Comparison of ENCODE assay signal across 22 mouse cellular contexts in genomic region chr16:95127616-95128015, GRCm38 (mm10).
A peak's percentile ranks its signal among the peaks of the same experiment; 100 is the strongest.
DNase-seq lines count a peak whose midpoint lies in the region; ATAC-seq and TF ChIP-seq lines count a peak whose summit lies in the region.
"Had no signal": no experiment of that assay in that cellular context is flagged by ENCODE, and none has a peak within 500 bp of the region (broad histone marks: within the 10 kb centered on the region; RNA-seq: fewer than 3 reads in every experiment).

No protein-coding gene starts in this region.

- TF ChIP-seq POLR2A in myocyte (IDR thresholded peaks at IDR 0.05; ENCODE audit: insufficient read length, low read depth) = no peak

- DNase-seq in embryo, embryonic 9.5 days (ENCODE audit: extremely low spot score) = peak; percentile 23
- DNase-seq in embryo, embryonic 11 days = no peak
- peak; percentile 3 for DNase-seq in hindlimb bud, embryonic 11.5 days (ENCODE audit: extremely low spot score, low read depth, low spot score)
- DNase-seq in adrenal gland, adult (ENCODE audit: inconsistent age in 2 of 2, low spot score in 1 of 2) = no peak
- no peak for DNase-seq in forebrain, embryonic 11.5 days (ENCODE audit: low spot score)
- DNase-seq in heart, postnatal 14 days = no peak
- DNase-seq: adrenal gland, postnatal 10 days; cerebellum, adult 11 months; cerebellum, adult 8-10 months; cerebellum, postnatal 14 days; gastrocnemius, postnatal 10 days; heart, adult 2 months had no signal

- H3K79me2 ChIP-seq in myocyte (ENCODE audit: control insufficient read depth, insufficient read depth) = no peaks in the 10 kb centered on the region

- peak overlapping the region; percentile 24 for H3K4me2 ChIP-seq in myocyte (ENCODE audit: low read depth)
- H3K4me2 ChIP-seq in forebrain, embryonic 11.5 days (ENCODE audit: low read depth, low read length, severe bottlenecking) = no peak overlapping the region
- H3K4me2 ChIP-seq: embryonic facial prominence, embryonic 15.5 days; forebrain, embryonic 15.5 days; heart, embryonic 11.5 days; heart, embryonic 15.5 days; hindbrain, embryonic 15.5 days had no signal

- no peak overlapping the region for H3K27ac ChIP-seq in forebrain, embryonic 11.5 days (ENCODE audit: low read depth, low read length)
- H3K27ac ChIP-seq: embryonic facial prominence, embryonic 15.5 days; forebrain, embryonic 10.5 days; forebrain, embryonic 15.5 days; heart, adult 2 months; heart, embryonic 15.5 days; hindbrain, embryonic 10.5 days; hindbrain, embryonic 15.5 days had no signal

- H3K9ac ChIP-seq in forebrain, embryonic 11.5 days (ENCODE audit: low read length) = no peak overlapping the region
- H3K9ac ChIP-seq: embryonic facial prominence, embryonic 15.5 days; forebrain, embryonic 15.5 days; heart, embryonic 15.5 days; hindbrain, embryonic 15.5 days had no signal

- no peak overlapping the region for H3K4me3 ChIP-seq in myocyte
- H3K4me3 ChIP-seq in forebrain, embryonic 11.5 days (ENCODE audit: low read depth, low read length) = no peak overlapping the region
- H3K4me3 ChIP-seq: embryonic facial prominence, embryonic 15.5 days; erythroblast, embryonic 14.5 days; forebrain, embryonic 10.5 days; forebrain, embryonic 15.5 days; heart, adult 2 months; heart, embryonic 15.5 days; hindbrain, embryonic 10.5 days; hindbrain, embryonic 15.5 days had no signal

- no peaks in the 10 kb centered on the region for H3K27me3 ChIP-seq in myocyte (ENCODE audit: control insufficient read depth, insufficient read depth, insufficient read length)
- no peaks in the 10 kb centered on the region for H3K27me3 ChIP-seq in forebrain, embryonic 11.5 days (ENCODE audit: control insufficient read depth, insufficient read depth, low read length)
- H3K27me3 ChIP-seq: embryonic facial prominence, embryonic 15.5 days; forebrain, embryonic 15.5 days; heart, embryonic 15.5 days; hindbrain, embryonic 15.5 days had no signal

- H3K4me1 ChIP-seq in forebrain, embryonic 11.5 days (replicated peaks; ENCODE audit: control insufficient read depth, insufficient read depth, low read length) = peaks cover 2% of the 10 kb centered on the region; the same call in 1 of the 2 replicates
- H3K4me1 ChIP-seq: embryonic facial prominence, embryonic 15.5 days; heart, embryonic 15.5 days had no signal

- 85% methylated on average over 8 of the region's 8 CpGs for WGBS in forebrain, embryonic 11.5 days

- no peaks in the 10 kb centered on the region for H3K9me3 ChIP-seq in forebrain, embryonic 11.5 days (ENCODE audit: control insufficient read depth, low read length)
- H3K9me3 ChIP-seq: embryonic facial prominence, embryonic 15.5 days; forebrain, embryonic 10.5 days; forebrain, embryonic 15.5 days; heart, embryonic 15.5 days; hindbrain, embryonic 10.5 days; hindbrain, embryonic 15.5 days had no signal

- no peak overlapping the region for H3ac ChIP-seq in myocyte (ENCODE audit: control insufficient read depth, insufficient read length)

- H3K36me3 ChIP-seq in myocyte (ENCODE audit: control insufficient read depth, insufficient read depth) = no peaks in the 10 kb centered on the region
- H3K36me3 ChIP-seq in forebrain, embryonic 11.5 days (ENCODE audit: control insufficient read depth, insufficient read depth, low read length) = no peaks in the 10 kb centered on the region
- H3K36me3 ChIP-seq: embryonic facial prominence, embryonic 15.5 days; forebrain, embryonic 10.5 days; forebrain, embryonic 15.5 days; heart, embryonic 15.5 days; hindbrain, embryonic 10.5 days; hindbrain, embryonic 15.5 days had no signal

- no peak for ATAC-seq in forebrain, embryonic 11.5 days (replicated peaks; ENCODE audit: low FRiP score)
- ATAC-seq: forebrain, embryonic 15.5 days; inflammation-experienced regulatory T-cells, adult 6 months had no signal

- intact Hi-C loops in heart, postnatal 14 days (cut with DNase I) = no loop called here

TF ChIP-seq in myocyte, 11 proteins besides CTCF, POLR2A, EP300 and RAD21:
- TF ChIP-seq TCF12 (IDR thresholded peaks at IDR 0.05; ENCODE audit: insufficient read depth, poor library complexity, severe bottlenecking) = no peak
- TF ChIP-seq MYOG (IDR thresholded peaks at IDR 0.05; ENCODE audit: control insufficient read depth in 1 of 3, insufficient read depth in 1 of 3, insufficient read length in 2 of 3, low read depth in 2 of 3) = no peak
- TF ChIP-seq MAX (IDR thresholded peaks at IDR 0.05; ENCODE audit: low read depth) = no peak
- no peak for TF ChIP-seq E2F4 (IDR thresholded peaks at IDR 0.05; ENCODE audit: insufficient read depth)
- TF ChIP-seq CEBPB (IDR thresholded peaks at IDR 0.05; ENCODE audit: insufficient read depth, poor library complexity, severe bottlenecking) = no peak
- no peak for TF ChIP-seq SRF (IDR thresholded peaks at IDR 0.05; ENCODE audit: control insufficient read depth, insufficient read length, low read depth)
- no peak for TF ChIP-seq POLR2AphosphoS2 (IDR thresholded peaks at IDR 0.05; ENCODE audit: insufficient read length, low read depth)
- no peak for TF ChIP-seq MYOD1 (IDR thresholded peaks at IDR 0.05; ENCODE audit: control insufficient read depth in 1 of 3, insufficient read length in 2 of 3, low read depth in 2 of 3)
- no peak for TF ChIP-seq REST (IDR thresholded peaks at IDR 0.05; ENCODE audit: insufficient read depth, insufficient read length)
- TF ChIP-seq USF1 (IDR thresholded peaks at IDR 0.05; ENCODE audit: low read depth) = no peak
- no peak for TF ChIP-seq TCF3 (IDR thresholded peaks at IDR 0.05; ENCODE audit: insufficient read length, low read depth)

Comparison
In these comparisons a context has a peak if more than half of its experiments do, and no peak if none do; other contexts are left out.
1. DNase-seq: peak in embryo, embryonic 9.5 days (single experiment) and hindlimb bud, embryonic 11.5 days (single experiment); none in embryo, embryonic 11 days (single experiment), adrenal gland, adult (0 of 2), forebrain, embryonic 11.5 days (single experiment) and heart, postnatal 14 days (0 of 2).